ENCODE assay signal across 12 mouse cellular contexts in the genomic region with DNA sequence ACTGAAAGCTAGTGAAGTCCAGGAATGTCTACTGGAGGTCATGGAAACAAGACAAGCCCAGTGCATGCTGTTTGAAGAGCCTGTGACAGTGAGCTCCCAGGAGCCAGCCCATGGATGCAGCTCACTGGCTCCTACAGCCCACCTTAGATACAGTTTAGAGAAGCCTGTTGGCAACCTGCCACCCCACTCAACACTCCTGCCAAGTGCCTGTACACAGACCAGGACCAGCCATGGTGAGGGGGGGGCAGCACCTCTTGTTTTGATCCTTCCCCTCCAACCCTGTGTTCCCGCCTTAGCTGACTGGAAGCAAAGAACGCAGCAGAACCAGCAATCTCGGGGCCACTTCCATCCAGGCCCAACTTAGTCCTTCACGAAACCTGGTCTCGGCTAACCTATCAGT. TPM values are rescaled to one million over a fixed set of nuclear protein-coding genes. Genes with fewer than 3 reads are reported as not detected.
DNase-seq lines count a peak whose midpoint lies in the region; TF ChIP-seq lines count a peak whose summit lies in the region.
"Had no signal": no experiment of that assay in that cellular context is flagged by ENCODE, and none has a peak within 500 bp of the region (broad histone marks: within the 10 kb centered on the region; RNA-seq: fewer than 3 reads in every experiment).

No protein-coding gene starts in this region.

- no peak for TF ChIP-seq CTCF in cerebellum, adult 2 months (IDR thresholded peaks at IDR 0.05; ENCODE audit: borderline replicate concordance, insufficient read depth, low read depth, low read length)

- DNase-seq in cerebellum, adult 2 months, result peak in 1 of 2 experiments; percentile 48
- no peak for DNase-seq in cerebellum, postnatal 4 days (ENCODE audit: low spot score in 2 of 2)
- peak; percentile 54 for DNase-seq in kidney, postnatal 10 days
- DNase-seq in kidney, adult 11 months, result no peak
- DNase-seq in right cerebral cortex, postnatal 4 days, result peak; percentile 37
- no peak for DNase-seq in right cerebral cortex, postnatal 14 days
- no peak for DNase-seq in spleen, postnatal 10 days (ENCODE audit: low spot score in 2 of 2)
- no peak for DNase-seq in right cerebral cortex, adult 18-20 months
- DNase-seq: thymus, postnatal 25 days had no signal

- no peak for TF ChIP-seq POLR2A in cerebellum, adult 2 months (IDR thresholded peaks at IDR 0.05; ENCODE audit: borderline replicate concordance, insufficient read depth, low read length)

- H3K27me3 ChIP-seq in cerebellum, adult 2 months (ENCODE audit: control insufficient read depth, insufficient read depth, low read length), result no peaks in the 10 kb centered on the region

- H3K27ac ChIP-seq in cerebellum, adult 2 months (ENCODE audit: insufficient read depth, low read length), result peak overlapping the region; percentile 55

- WGBS in cerebellum, adult 2 months, result 66% methylated on average over 5 of the region's 5 CpGs

- peaks cover 45% of the 10 kb centered on the region for H3K4me1 ChIP-seq in cerebellum, adult 2 months (ENCODE audit: control insufficient read depth, insufficient read depth, low read length)

- no peak overlapping the region for H3K4me3 ChIP-seq in cerebellum, adult 2 months (replicated peaks; ENCODE audit: insufficient read depth, low read depth, low read length)

RNA-seq across cellular contexts. Expression of a gene that starts 5.4 kb away (rescaled TPM):
- polyA plus RNA-seq in cerebellum, adult 2 months (2012; rRNA removed), result 185 and 201 TPM in 2 replicates

RNA-seq across cellular contexts. Expression of a gene that starts 5.6 kb away (rescaled TPM):
- polyA plus RNA-seq in cerebellum, adult 2 months (2012; rRNA removed), result 186 and 198 TPM in 2 replicates

RNA-seq across cellular contexts. Expression of a gene that starts 11.8 kb away (rescaled TPM):
- polyA plus RNA-seq in cerebellum, adult 2 months (2012; rRNA removed), result not detected in 2 replicates
- polyA plus RNA-seq: cortical plate, adult 2 months; G1E; midbrain, embryonic 11.5 days had no signal

RNA-seq across cellular contexts. Expression of a gene that starts 15.3 kb away (rescaled TPM):
- polyA plus RNA-seq in cerebellum, adult 2 months (2012; rRNA removed), result 56.1 and 58.2 TPM in 2 replicates

RNA-seq across cellular contexts. Expression of a gene that starts 54.3 kb away (rescaled TPM):
- 146 and 151 TPM in 2 replicates for polyA plus RNA-seq in cerebellum, adult 2 months (2012; rRNA removed)

Comparison
In these comparisons a context has a peak if more than half of its experiments do, and no peak if none do; other contexts are left out.
1. DNase-seq: peak in kidney, postnatal 10 days (single experiment) and right cerebral cortex, postnatal 4 days (single experiment); none in cerebellum, postnatal 4 days (0 of 2), kidney, adult 11 months (single experiment), right cerebral cortex, postnatal 14 days (single experiment), spleen, postnatal 10 days (0 of 2) and right cerebral cortex, adult 18-20 months (single experiment).